Mouse (Mus musculus): ENCODE measurements around the gene Ubac2. TPM values are rescaled to one million over a fixed set of nuclear protein-coding genes. Genes with fewer than 3 reads are reported as not detected.

The Ubac2 gene
- polyA plus RNA-seq, 1 experiment from 2014 or later: 66.3 TPM

DNA sequence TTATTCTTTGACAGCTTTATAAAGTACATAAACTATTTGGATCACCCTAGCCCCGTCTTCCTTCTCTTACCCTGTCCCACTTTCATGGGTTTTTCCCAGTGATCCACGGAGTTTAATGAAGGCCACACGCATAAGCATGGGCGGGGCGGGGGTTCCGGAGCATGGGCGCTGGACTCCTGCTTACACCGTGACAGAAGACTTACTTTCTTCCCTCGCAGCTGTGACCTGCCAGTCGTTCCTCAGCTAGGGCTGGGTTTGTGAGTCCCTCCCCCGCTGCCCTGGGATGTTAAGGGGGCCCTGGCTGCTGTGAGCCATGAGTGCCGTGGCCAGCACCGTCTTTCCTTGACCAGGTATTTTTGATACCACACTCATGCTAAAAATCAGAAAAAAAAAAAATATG, 134.4 kb downstream of the Ubac2 start:
- ATAC-seq (ENCODE audit: low FRiP score): no peak
- Histone ChIP-seq H3K4me2 (replicated peaks; ENCODE audit: low read depth, low read length) (no peak overlapping the region), H3K9me3 (ENCODE audit: control insufficient read depth, low read length) (no peaks in the 10 kb centered on the region), H3K4me1 (replicated peaks; ENCODE audit: control insufficient read depth, insufficient read depth, low read length) (no peaks in the 10 kb centered on the region), H3K9ac (ENCODE audit: low read depth, low read length) (no peak overlapping the region), H3K4me3 (ENCODE audit: low read depth, low read length) (no peak overlapping the region), H3K27ac (ENCODE audit: low read depth, low read length) (no peak overlapping the region), H3K27me3 (ENCODE audit: control insufficient read depth, insufficient read depth, low read length) (no peaks in the 10 kb centered on the region), H3K36me3 (ENCODE audit: control insufficient read depth, insufficient read depth, low read length) (no peaks in the 10 kb centered on the region)
- no peak for DNase-seq (ENCODE audit: low spot score)
- 82% methylated on average over 13 of the region's 13 CpGs for WGBS

DNA sequence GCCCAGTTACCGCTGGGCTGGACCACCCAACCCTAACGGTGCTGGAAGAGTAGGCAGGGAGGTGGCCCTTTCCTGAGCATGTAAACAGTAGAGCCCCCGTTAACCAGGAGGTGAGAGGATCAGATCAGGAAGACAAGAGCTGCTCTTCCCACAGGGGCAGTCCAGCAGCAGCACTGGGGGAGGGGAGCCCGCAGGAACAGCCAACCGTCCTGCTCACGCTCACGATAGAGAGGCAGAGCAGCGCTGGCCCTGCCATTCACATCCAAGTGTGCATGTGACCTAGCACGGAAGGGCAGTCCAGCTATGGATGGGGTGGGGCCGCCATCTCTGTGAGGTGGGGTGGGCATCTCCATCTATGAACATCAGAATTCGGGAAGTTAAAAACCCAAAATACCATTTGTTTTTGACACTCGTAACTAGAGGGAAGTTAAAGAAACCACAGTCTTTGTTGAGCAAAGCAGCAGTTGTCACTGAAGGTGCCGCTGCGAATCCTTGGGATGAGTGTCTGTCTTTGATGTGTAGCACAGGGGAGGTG, 135.1 kb downstream of the Ubac2 start:
- WGBS: 86% methylated on average over 14 of the region's 14 CpGs
- H3K4me2 ChIP-seq (replicated peaks; ENCODE audit: low read depth, low read length): no peak overlapping the region
- ATAC-seq (ENCODE audit: low FRiP score): no peak
- no peaks in the 10 kb centered on the region for H3K27me3 ChIP-seq (ENCODE audit: control insufficient read depth, insufficient read depth, low read length)
- H3K4me3 ChIP-seq (ENCODE audit: low read depth, low read length): no peak overlapping the region
- DNase-seq (ENCODE audit: low spot score): no peak
- no peaks in the 10 kb centered on the region for H3K4me1 ChIP-seq (replicated peaks; ENCODE audit: control insufficient read depth, insufficient read depth, low read length)
- H3K36me3 ChIP-seq (ENCODE audit: control insufficient read depth, insufficient read depth, low read length): no peaks in the 10 kb centered on the region
- no peak overlapping the region for H3K27ac ChIP-seq (ENCODE audit: low read depth, low read length)
- no peaks in the 10 kb centered on the region for H3K9me3 ChIP-seq (ENCODE audit: control insufficient read depth, low read length)
- H3K9ac ChIP-seq (ENCODE audit: low read depth, low read length): no peak overlapping the region

DNA sequence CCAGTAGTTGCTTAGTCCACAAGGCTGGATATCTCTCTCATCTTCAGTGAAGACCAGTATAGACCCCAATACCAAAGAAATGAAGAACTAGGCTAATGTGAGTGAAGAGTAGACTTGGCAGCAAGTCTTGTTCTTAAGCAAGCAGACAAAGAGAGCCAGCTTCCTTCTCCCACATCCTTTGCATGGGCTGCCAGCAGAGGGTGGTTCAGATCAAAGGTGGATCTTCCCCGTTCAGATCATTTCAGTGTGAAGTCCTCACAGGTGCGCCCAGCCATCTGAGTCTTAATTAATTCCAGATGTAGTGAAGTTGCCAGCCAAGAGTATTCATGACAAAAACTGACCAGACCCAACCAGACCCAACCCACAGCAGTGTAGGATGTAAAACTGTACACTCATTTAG, 139.5 kb downstream of the Ubac2 start:
- no peak overlapping the region for H3K4me3 ChIP-seq (ENCODE audit: low read depth, low read length)
- no peak for ATAC-seq (ENCODE audit: low FRiP score)
- H3K9ac ChIP-seq (ENCODE audit: low read depth, low read length): no peak overlapping the region
- H3K27me3 ChIP-seq (ENCODE audit: control insufficient read depth, insufficient read depth, low read length): no peaks in the 10 kb centered on the region
- H3K9me3 ChIP-seq (ENCODE audit: control insufficient read depth, low read length): no peaks in the 10 kb centered on the region
- H3K27ac ChIP-seq (ENCODE audit: low read depth, low read length): no peak overlapping the region
- DNase-seq (ENCODE audit: low spot score): no peak
- H3K4me2 ChIP-seq (replicated peaks; ENCODE audit: low read depth, low read length): no peak overlapping the region
- 0 out of 2 replicates have a peak, but pooled peaks cover 2% of the 10 kb centered on the region for H3K36me3 ChIP-seq (ENCODE audit: control insufficient read depth, insufficient read depth, low read length)
- 77% methylated on average over 2 of the region's 2 CpGs for WGBS
- H3K4me1 ChIP-seq (replicated peaks; ENCODE audit: control insufficient read depth, insufficient read depth, low read length): no peaks in the 10 kb centered on the region

DNA sequence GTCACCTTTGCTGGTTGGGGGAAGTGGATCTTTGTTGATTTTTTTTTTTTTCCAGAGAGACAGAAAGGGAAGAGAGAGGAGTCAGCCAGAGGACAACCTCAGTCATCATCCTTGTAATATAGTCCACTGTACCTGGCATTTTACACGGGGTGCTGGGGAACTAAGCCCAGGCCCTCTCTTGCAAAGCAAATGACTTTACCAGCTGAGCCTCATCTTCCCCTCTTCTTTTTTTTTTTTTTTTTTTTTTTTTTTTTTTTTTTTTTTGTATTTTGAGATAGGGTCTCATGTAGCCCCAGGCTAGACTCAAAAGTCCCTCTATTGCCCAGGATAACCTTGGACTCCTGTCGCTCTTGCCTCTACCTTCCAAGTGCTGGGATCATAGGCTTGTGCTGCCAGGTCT, 141.0 kb downstream of the Ubac2 start:
- WGBS: 96% methylated on average over 2 of the region's 2 CpGs
- H3K9me3 ChIP-seq (ENCODE audit: control insufficient read depth, low read length): no peaks in the 10 kb centered on the region
- H3K27ac ChIP-seq (ENCODE audit: low read depth, low read length): no peak overlapping the region
- H3K36me3 ChIP-seq (ENCODE audit: control insufficient read depth, insufficient read depth, low read length): 0 out of 2 replicates have a peak, but pooled peaks cover 2% of the 10 kb centered on the region
- H3K4me3 ChIP-seq (ENCODE audit: low read depth, low read length): no peak overlapping the region
- no peaks in the 10 kb centered on the region for H3K4me1 ChIP-seq (replicated peaks; ENCODE audit: control insufficient read depth, insufficient read depth, low read length)
- no peak overlapping the region for H3K4me2 ChIP-seq (replicated peaks; ENCODE audit: low read depth, low read length)
- DNase-seq (ENCODE audit: low spot score) (no peak), ATAC-seq (ENCODE audit: low FRiP score) (no peak)
- H3K27me3 ChIP-seq (ENCODE audit: control insufficient read depth, insufficient read depth, low read length): no peaks in the 10 kb centered on the region
- no peak overlapping the region for H3K9ac ChIP-seq (ENCODE audit: low read depth, low read length)

DNA sequence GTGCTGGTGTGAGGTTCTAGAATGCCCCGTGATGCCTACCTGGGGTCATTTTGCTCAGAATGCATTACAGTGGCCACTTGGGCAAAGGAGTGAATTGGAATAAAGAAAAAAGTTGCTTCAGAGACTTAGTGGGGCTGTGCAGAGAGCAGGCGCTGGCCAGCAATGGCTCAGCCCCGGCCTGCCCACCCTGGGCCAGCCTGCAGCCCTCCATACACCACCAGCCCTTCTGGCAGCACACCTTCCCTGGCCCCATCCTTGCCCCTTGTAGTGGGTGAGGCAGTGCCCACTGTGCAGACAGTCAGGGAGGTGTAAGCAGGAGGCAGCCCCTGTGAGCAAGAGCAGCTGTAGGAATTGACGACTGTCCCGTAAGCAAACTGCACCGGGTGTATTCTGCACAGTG, 142.1 kb downstream of the Ubac2 start:
- Histone ChIP-seq H3K4me3 (ENCODE audit: low read depth, low read length) (no peak overlapping the region), H3K4me2 (replicated peaks; ENCODE audit: low read depth, low read length) (no peak overlapping the region), H3K9me3 (ENCODE audit: control insufficient read depth, low read length) (no peaks in the 10 kb centered on the region), H3K36me3 (ENCODE audit: control insufficient read depth, insufficient read depth, low read length) (0 out of 2 replicates have a peak, but pooled peaks cover 2% of the 10 kb centered on the region), H3K27ac (ENCODE audit: low read depth, low read length) (no peak overlapping the region), H3K9ac (ENCODE audit: low read depth, low read length) (no peak overlapping the region), H3K27me3 (ENCODE audit: control insufficient read depth, insufficient read depth, low read length) (no peaks in the 10 kb centered on the region), H3K4me1 (replicated peaks; ENCODE audit: control insufficient read depth, insufficient read depth, low read length) (no peaks in the 10 kb centered on the region)
- ATAC-seq (ENCODE audit: low FRiP score) (no peak), DNase-seq (ENCODE audit: low spot score) (no peak)
- WGBS: 95% methylated on average over 6 of the region's 6 CpGs

DNA sequence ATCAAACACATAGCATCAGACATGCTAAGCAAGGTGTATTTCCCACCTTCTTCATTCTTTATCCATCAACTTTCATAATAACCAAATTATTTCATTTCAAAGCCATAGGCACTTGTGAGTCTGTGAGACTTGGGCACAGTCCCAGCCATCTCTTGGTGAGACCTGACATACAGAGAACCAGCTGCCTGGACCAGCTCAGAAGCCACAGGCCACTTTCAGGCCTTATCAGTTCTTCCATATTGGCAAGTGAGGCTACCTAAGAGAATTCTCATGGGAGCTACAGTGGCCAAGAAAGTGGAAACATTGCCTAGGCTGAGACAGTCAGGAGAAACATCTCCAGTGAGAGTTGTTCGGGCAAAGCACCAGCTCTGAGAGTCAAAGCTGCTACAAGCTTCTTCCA, 144.6 kb downstream of the Ubac2 start:
- no peak overlapping the region for H3K9ac ChIP-seq (ENCODE audit: low read depth, low read length)
- H3K4me2 ChIP-seq (replicated peaks; ENCODE audit: low read depth, low read length): no peak overlapping the region
- H3K27ac ChIP-seq (ENCODE audit: low read depth, low read length): no peak overlapping the region
- 0 out of 2 replicates have a peak, but pooled peaks cover 2% of the 10 kb centered on the region for H3K36me3 ChIP-seq (ENCODE audit: control insufficient read depth, insufficient read depth, low read length)
- ATAC-seq (ENCODE audit: low FRiP score) (no peak), DNase-seq (ENCODE audit: low spot score) (no peak)
- H3K4me1 ChIP-seq (replicated peaks; ENCODE audit: control insufficient read depth, insufficient read depth, low read length): no peaks in the 10 kb centered on the region
- H3K4me3 ChIP-seq (ENCODE audit: low read depth, low read length): no peak overlapping the region
- H3K9me3 ChIP-seq (ENCODE audit: control insufficient read depth, low read length): no peaks in the 10 kb centered on the region
- no peaks in the 10 kb centered on the region for H3K27me3 ChIP-seq (ENCODE audit: control insufficient read depth, insufficient read depth, low read length)
- 80% methylated on average over 1 of the region's 1 CpGs for WGBS

DNA sequence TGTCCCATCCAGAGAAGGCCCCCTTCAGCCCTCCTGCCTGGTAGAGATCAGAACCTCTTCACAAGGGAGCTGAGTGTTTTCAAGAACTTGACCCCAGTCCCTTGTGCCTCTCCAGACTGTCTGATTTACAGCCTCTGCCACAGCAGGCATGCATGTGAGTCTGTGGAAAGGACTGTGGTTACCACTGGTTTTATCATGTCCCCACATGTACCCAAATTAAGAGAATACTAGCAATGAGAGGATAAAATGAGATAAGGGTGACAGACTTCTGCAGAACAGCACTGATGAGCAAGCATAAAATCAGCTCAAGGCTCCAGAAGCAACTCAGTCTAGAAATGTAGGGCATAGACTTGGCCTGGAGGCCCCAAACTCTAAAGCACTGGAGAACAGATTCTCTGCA, 145.5 kb downstream of the Ubac2 start:
- Histone ChIP-seq H3K27me3 (ENCODE audit: control insufficient read depth, insufficient read depth, low read length) (no peaks in the 10 kb centered on the region), H3K36me3 (ENCODE audit: control insufficient read depth, insufficient read depth, low read length) (0 out of 2 replicates have a peak, but pooled peaks cover 2% of the 10 kb centered on the region), H3K27ac (ENCODE audit: low read depth, low read length) (no peak overlapping the region), H3K4me1 (replicated peaks; ENCODE audit: control insufficient read depth, insufficient read depth, low read length) (no peaks in the 10 kb centered on the region), H3K9me3 (ENCODE audit: control insufficient read depth, low read length) (no peaks in the 10 kb centered on the region), H3K4me3 (ENCODE audit: low read depth, low read length) (no peak overlapping the region), H3K4me2 (replicated peaks; ENCODE audit: low read depth, low read length) (no peak overlapping the region), H3K9ac (ENCODE audit: low read depth, low read length) (no peak overlapping the region)
- DNase-seq (ENCODE audit: low spot score): no peak
- ATAC-seq (ENCODE audit: low FRiP score): no peak

DNA sequence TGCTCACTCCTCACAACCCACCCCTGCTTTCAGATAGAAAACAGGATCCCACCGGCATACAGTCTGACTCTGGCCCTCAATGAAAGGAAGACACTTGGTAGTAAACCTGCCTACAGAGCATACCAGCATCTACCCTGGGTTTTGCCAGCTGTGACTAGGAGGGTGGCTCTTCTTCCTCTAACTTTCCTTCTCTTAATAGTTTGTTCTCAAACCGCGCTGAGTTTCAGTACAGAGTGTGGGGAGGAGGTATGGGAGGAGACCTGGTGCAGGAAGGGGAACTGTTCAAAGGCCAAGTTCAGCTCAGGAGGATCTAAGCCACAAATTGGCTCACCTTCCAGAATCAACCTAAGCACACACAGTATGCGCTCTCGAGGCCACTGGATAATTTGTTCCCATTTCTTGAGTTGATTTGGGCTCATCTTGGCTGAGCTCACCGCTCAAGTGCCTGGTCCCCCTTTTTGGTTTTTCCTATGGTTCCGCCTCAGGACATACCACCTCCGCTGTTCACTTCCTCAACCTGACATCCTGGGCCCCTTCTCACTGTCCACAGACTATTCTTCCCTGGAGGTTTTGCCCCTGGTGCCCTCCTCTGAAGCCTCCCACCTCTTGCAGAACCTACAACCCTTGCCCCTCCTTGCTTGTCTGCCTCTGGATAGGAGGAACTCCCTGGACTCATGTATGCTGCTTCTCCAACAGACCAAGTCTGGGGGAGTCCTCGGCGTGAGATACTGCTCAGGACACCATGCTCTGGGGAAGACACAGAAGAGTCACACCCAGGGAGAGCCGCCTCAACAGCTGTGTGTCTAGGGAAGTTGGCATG, 150.7 kb downstream of the Ubac2 start:
- no peak overlapping the region for H3K4me2 ChIP-seq (replicated peaks; ENCODE audit: low read depth, low read length)
- H3K4me1 ChIP-seq (replicated peaks; ENCODE audit: control insufficient read depth, insufficient read depth, low read length): no peaks in the 10 kb centered on the region
- 90% methylated on average over 11 of the region's 11 CpGs for WGBS
- no peaks in the 10 kb centered on the region for H3K9me3 ChIP-seq (ENCODE audit: control insufficient read depth, low read length)
- no peak overlapping the region for H3K27ac ChIP-seq (ENCODE audit: low read depth, low read length)
- ATAC-seq (ENCODE audit: low FRiP score) (no peak), DNase-seq (ENCODE audit: low spot score) (no peak)
- no peaks in the 10 kb centered on the region for H3K36me3 ChIP-seq (ENCODE audit: control insufficient read depth, insufficient read depth, low read length)
- H3K27me3 ChIP-seq (ENCODE audit: control insufficient read depth, insufficient read depth, low read length): no peaks in the 10 kb centered on the region
- no peak overlapping the region for H3K4me3 ChIP-seq (ENCODE audit: low read depth, low read length)
- H3K9ac ChIP-seq (ENCODE audit: low read depth, low read length): no peak overlapping the region

DNA sequence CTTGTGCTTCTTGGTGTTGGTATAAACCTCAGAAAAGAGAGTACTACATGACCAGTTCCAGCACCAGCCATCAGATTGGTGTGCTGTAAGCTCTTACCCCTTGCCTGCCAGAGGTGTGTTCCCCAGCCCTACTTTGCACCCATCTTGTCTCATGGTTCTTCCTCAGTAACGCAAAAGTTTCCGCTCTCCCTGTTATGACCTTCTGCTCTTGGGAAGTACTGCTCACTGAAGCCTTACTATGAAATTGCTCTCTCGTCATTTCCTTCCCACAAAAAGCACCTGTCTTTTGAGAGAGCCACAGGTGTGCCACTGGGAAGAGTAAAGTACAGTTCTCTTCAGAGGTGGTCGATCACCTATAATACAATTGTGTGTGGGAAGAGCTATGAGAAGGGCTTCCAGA, 151.4 kb downstream of the Ubac2 start:
- H3K9me3 ChIP-seq (ENCODE audit: control insufficient read depth, low read length): no peaks in the 10 kb centered on the region
- 91% methylated on average over 4 of the region's 4 CpGs for WGBS
- no peak for DNase-seq (ENCODE audit: low spot score)

More for the DNA sequence above, 151.4 kb downstream of the Ubac2 start:
- no peak overlapping the region for H3K4me3 ChIP-seq (ENCODE audit: low read depth, low read length)
- H3K36me3 ChIP-seq (ENCODE audit: control insufficient read depth, insufficient read depth, low read length): no peaks in the 10 kb centered on the region
- H3K9ac ChIP-seq (ENCODE audit: low read depth, low read length): no peak overlapping the region
- no peak overlapping the region for H3K4me2 ChIP-seq (replicated peaks; ENCODE audit: low read depth, low read length)
- ATAC-seq (ENCODE audit: low FRiP score): no peak
- no peaks in the 10 kb centered on the region for H3K27me3 ChIP-seq (ENCODE audit: control insufficient read depth, insufficient read depth, low read length)
- no peaks in the 10 kb centered on the region for H3K4me1 ChIP-seq (replicated peaks; ENCODE audit: control insufficient read depth, insufficient read depth, low read length)
- no peak overlapping the region for H3K27ac ChIP-seq (ENCODE audit: low read depth, low read length)

Measured in hindbrain, embryonic 11.5 days (tissue).